Mouse (Mus musculus) macrophage (primary cell): ENCODE results near the gene Adipor2. TPM values are rescaled to one million over a fixed set of nuclear protein-coding genes. Genes with fewer than 3 reads are reported as not detected.

Experiments
- H3K27ac ChIP-seq: fragments of 350-480 bp; formaldehyde crosslinking; 2 replicates; pipeline ENCODE4 v1.9.0; 2021
- H3K36me3 ChIP-seq: fragments of 350-480 bp; formaldehyde crosslinking; 2 replicates; pipeline ENCODE4 v1.9.0; 2021; ENCODE audit errors: inconsistent target
- H3K4me3 ChIP-seq: fragments of 350-480 bp; formaldehyde crosslinking; 2 replicates; pipeline ENCODE4 v1.9.0; 2021; ENCODE audit errors: inconsistent target
- H3K79me2 ChIP-seq: fragments of 350-480 bp; formaldehyde crosslinking; 2 replicates; pipeline ENCODE4 v1.9.0; 2021; ENCODE audit errors: inconsistent target
- WGBS: methylation state at CpG from one replicate; pipeline ENCODE4 v1.1.7; 2026; ENCODE audit warnings: inconsistent platforms; ENCODE audit not compliant: missing documents; 5-methylcytosine and 5-hydroxymethylcytosine counted together
- polyA plus RNA-seq: library from polyadenylated mRNA; stranded (reverse); fragments of 250-400 nt; gene quantifications from 3 replicates; pipeline ENCODE4 v1.2.4, GENCODE M21; 2018; ENCODE audit warnings: inconsistent platforms

The Adipor2 gene
- polyA plus RNA-seq, 1 experiment from 2014 or later = 38.1 TPM

GRCm38 (mm10) chr6:119312381-119312780 lies 105.1 kb downstream of the Adipor2 start:
- no peaks in the 10 kb centered on the region for H3K79me2 ChIP-seq
- H3K27ac ChIP-seq = no peak overlapping the region
- H3K4me3 ChIP-seq = no peak overlapping the region
- H3K36me3 ChIP-seq = no peaks in the 10 kb centered on the region
- WGBS = 74% methylated on average over 6 of the region's 6 CpGs

DNA sequence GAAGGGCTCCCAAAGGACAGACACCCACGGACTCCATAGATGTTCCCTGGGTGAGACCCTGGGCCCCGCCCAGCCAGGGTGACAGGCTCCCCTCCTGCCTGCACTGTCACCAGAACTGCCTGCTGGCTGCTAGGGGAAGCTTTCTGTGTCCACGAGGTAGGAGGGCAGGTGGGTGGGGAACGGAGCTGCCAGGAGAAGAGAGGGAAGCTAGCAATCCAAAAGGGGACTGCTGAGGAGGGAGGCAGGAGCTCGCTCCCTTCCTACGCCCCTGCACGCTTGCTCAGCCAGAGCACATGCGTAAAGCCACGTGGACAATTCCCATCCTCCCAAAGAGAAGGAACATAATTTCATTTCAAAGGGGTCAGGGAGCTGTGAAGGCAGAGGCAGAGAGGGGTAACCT lies 107.3 kb downstream of the Adipor2 start:
- WGBS = 64% methylated on average over 9 of the region's 9 CpGs
- no peak overlapping the region for H3K4me3 ChIP-seq
- H3K36me3 ChIP-seq = no peaks in the 10 kb centered on the region
- no peak overlapping the region for H3K27ac ChIP-seq
- no peaks in the 10 kb centered on the region for H3K79me2 ChIP-seq

DNA sequence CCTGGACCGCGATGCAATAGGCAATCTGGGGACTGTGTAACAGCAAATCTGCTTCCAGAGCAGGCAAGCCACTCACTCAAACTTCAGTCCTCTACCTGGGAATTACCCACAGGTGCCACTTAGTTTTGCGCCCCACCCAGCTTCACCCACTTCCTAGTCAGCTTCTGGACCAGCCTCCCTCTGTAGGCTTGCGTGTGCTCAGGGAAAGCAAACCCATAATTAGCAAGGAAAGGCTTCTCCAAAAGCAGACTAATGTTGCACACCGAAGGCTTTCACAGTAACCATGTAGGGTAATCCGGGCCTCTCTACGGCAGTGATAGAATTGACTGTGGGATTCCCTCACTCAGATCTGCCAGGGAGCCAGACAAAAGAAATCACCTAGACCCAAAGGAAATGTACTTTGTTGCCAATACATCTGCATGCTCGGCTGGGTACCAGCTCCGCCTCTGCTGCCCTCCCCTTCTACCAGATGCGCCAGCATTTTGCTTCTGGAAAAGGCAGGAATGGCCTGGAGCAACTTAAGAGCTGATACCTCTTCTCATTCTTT lies 109.6 kb downstream of the Adipor2 start:
- no peak overlapping the region for H3K27ac ChIP-seq
- H3K36me3 ChIP-seq = no peaks in the 10 kb centered on the region
- H3K4me3 ChIP-seq = no peak overlapping the region
- 68% methylated on average over 10 of the region's 10 CpGs for WGBS
- no peaks in the 10 kb centered on the region for H3K79me2 ChIP-seq

DNA sequence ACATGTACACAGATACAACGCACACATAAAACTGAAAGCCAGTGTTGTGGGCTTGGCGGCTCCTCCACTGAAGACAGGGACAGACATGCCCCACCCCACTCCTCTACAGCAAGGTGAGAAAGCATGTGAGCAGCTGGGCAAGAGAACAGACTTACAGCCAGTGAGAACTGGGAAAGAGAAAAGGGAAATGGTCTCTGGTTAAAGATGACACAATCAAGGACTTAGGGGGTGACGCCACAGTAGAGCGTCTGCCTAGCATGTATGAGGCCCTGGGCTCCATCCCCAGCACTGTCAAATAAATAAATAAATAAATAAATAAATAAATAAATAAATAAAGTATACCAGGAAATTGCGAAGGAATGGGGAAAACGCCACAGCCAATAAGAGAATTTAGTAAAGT lies 114.2 kb downstream of the Adipor2 start:
- H3K4me3 ChIP-seq = no peak overlapping the region
- WGBS = 67% methylated on average over 6 of the region's 6 CpGs
- no peaks in the 10 kb centered on the region for H3K36me3 ChIP-seq
- H3K79me2 ChIP-seq = no peaks in the 10 kb centered on the region
- no peak overlapping the region for H3K27ac ChIP-seq

Other genes starting within 250 kb of the Adipor2 start
- 6.4 to 13.5 TPM (median 7.1 TPM) in 3 replicates for gene Dcp1b, start 242.5 kb downstream of the Adipor2 start, polyA plus RNA-seq
- not detected in 3 replicates for gene Cacna1c, start 221.3 kb downstream of the Adipor2 start, polyA plus RNA-seq
- gene Cacna2d4, start 181.2 kb downstream of the Adipor2 start, polyA plus RNA-seq = not detected in 3 replicates
- not detected in 3 replicates for gene Lrtm2, start 86.9 kb downstream of the Adipor2 start, polyA plus RNA-seq
- 15.0 to 19.3 TPM (median 15.8 TPM) in 3 replicates for gene Fbxl14, start 62.0 kb upstream of the Adipor2 start, polyA plus RNA-seq
- gene Wnt5b, start 126.6 kb upstream of the Adipor2 start, polyA plus RNA-seq = not detected in 3 replicates